Mouse (Mus musculus) bone marrow, adult 2 months (tissue): ENCODE data around the gene Ipmk.

Source experiments
- CTCF ChIP-seq: fragments of 200-500 bp; IDR thresholded peaks from 2 replicates; pipeline ENCODE4 v1.5.1; 2011; ENCODE audit warnings: low read length, control low read depth; ENCODE audit not compliant: control insufficient read depth, insufficient read depth
- POLR2A ChIP-seq: fragments of 200-500 bp; IDR thresholded peaks from 2 replicates; pipeline ENCODE4 v1.6.1; 2011; ENCODE audit warnings: low read depth, mild to moderate bottlenecking, control low read depth, low read length, borderline replicate concordance; ENCODE audit not compliant: control insufficient read depth

- TF ChIP-seq POLR2A (no peak), CTCF (no peak)
Measured at GRCm38 (mm10) chr10:71363858-71364257, 16.3 kb downstream of the Ipmk start.
